Mouse (Mus musculus): ENCODE results near the gene Epop. TPM values are rescaled to one million over a fixed set of nuclear protein-coding genes. Genes with fewer than 3 reads are reported as not detected.
"Not testable (repeated sequence)": the region's sequence is repeated elsewhere in the genome, so short reads cannot be mapped to it uniquely, and the experiment has no call there.

The Epop gene
- polyA plus RNA-seq, 1 experiment: 7.0 TPM

DNA sequence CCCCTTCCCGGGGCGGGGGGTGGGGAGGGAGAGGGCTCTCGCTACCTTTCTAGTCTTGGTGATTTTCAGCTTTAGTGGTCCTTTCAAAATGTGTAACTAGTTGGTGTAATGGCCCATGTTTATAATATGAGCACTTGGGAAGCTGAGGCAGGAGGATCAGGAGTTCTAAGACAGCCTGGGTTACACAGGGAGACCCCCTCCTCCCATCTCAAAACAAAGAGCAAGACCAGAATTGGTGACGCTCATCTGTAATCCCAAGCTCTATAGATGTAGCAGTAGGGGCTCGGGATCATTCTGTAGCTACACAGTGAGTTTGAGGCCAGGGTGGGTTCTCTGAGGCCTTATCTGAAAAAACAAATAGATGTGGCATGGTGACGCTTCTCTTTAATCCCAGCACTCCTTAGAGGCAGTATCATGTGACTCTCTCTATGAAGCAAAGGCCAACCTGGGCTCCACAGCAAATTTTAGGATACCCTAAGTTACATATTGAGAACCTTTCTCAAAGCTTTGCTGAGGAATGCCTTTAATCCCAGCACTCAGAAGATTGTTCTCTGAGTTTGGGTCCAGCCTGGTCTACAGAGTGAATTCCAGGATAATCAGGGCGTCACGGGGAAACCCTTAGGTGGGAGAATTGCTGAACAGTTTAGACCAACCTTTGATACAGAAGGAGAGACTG lies 14.0 kb upstream of the Epop start:
- no peak for TF ChIP-seq POLR2A (IDR thresholded peaks at IDR 0.05; ENCODE audit: borderline replicate concordance, extremely low read depth, insufficient read depth, insufficient read length, poor library complexity, severe bottlenecking)
- TF ChIP-seq CTCF (IDR thresholded peaks at IDR 0.05; ENCODE audit: borderline replicate concordance, extremely low read depth, insufficient read depth, insufficient read length): no peak
- DNase-seq (ENCODE audit: low read depth): no peak

DNA sequence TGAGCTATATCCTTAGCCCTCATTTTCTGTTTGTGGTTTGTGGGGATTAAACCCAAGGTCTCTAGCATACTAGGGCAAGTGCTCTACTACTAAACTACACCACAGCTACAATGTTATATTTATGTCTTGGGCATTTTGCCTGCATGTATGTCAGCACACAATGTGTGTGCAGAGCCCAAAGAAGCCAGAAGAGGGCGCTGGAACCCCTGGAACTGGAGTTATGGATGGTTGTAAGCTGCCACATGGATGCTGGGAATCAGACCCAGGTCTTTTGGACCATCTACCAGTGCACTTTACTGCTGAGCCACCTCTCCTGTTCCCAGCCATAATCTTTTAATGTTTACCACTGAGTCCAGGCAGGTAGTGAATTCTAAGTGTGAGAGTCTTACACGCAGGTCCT lies 13.2 kb upstream of the Epop start:
- TF ChIP-seq POLR2A (IDR thresholded peaks at IDR 0.05; ENCODE audit: borderline replicate concordance, extremely low read depth, insufficient read depth, insufficient read length, poor library complexity, severe bottlenecking) (no peak), CTCF (IDR thresholded peaks at IDR 0.05; ENCODE audit: borderline replicate concordance, extremely low read depth, insufficient read depth, insufficient read length) (no peak)
- no peak for DNase-seq (ENCODE audit: low read depth)

DNA sequence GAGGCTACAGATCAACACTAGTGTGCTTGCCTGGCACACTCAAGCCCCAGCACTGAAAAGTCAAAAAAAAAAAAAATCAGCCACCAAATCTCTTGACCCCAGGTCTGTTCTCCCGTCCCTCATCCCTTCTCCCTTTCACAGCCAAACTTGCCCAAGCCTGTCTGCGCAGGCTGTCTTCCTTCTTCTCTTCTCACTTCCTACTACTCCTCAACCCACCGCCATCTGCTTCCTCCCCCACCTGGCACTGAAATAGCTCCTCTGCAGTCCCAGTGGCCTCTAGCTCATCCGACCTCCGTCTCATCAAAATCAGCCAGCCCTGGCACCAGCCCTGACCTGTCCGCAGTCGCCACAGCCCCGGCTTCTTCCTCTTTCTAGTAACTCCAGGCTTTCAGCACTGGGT lies 12.2 kb upstream of the Epop start:
- no peak for TF ChIP-seq CTCF (IDR thresholded peaks at IDR 0.05; ENCODE audit: borderline replicate concordance, extremely low read depth, insufficient read depth, insufficient read length)
- no peak for TF ChIP-seq POLR2A (IDR thresholded peaks at IDR 0.05; ENCODE audit: borderline replicate concordance, extremely low read depth, insufficient read depth, insufficient read length, poor library complexity, severe bottlenecking)
- DNase-seq (ENCODE audit: low read depth): no peak

DNA sequence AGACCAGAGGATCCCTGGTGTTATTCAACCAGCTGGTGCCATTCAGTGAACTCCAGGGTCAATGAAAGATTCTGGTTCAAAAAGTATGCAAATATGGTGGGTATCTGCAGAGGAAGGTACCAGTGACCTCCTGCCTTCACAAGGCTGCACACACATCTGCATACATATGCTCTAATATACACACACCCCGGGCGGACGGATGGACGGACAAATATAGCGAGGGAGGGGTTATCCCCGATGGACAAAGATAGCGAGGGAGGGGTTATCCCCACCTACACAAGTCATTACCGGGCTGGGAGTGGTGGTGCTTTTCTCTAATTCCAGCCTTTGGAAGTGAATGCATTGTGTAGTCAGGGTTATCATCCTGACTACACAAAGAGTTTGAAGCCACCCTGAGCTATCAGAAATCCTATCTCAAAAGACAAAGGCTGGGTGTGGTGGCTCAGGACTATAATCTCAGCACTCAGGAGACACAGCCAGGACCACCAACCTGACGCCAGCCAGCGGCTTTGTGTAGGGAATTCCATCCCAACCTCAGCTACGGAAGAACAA lies 6.0 kb upstream of the Epop start:
- TF ChIP-seq POLR2A (IDR thresholded peaks at IDR 0.05; ENCODE audit: borderline replicate concordance, extremely low read depth, insufficient read depth, insufficient read length, poor library complexity, severe bottlenecking): no peak
- TF ChIP-seq CTCF (IDR thresholded peaks at IDR 0.05; ENCODE audit: borderline replicate concordance, extremely low read depth, insufficient read depth, insufficient read length): no peak
- DNase-seq (ENCODE audit: low read depth): no peak

DNA sequence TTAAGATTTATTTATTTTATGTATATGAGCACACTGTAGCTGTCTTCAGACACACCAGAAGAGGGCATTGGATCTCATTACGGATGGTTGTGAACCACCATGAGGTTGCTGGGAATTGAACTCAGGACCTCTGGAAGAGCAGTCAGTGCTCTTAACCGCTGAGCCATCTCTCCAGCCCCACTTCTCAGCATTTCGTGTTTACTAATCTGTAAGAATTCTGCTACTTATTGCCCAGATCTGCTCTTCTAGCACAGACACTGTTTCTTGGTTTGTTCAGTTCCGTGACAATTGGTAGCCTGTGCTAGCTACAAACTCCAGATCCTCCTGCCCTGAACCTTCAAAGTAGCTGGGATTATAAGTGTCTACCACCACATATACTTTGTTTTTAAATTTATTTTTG lies 2.9 kb upstream of the Epop start:
- not testable (repeated sequence) for DNase-seq (ENCODE audit: low read depth)

DNA sequence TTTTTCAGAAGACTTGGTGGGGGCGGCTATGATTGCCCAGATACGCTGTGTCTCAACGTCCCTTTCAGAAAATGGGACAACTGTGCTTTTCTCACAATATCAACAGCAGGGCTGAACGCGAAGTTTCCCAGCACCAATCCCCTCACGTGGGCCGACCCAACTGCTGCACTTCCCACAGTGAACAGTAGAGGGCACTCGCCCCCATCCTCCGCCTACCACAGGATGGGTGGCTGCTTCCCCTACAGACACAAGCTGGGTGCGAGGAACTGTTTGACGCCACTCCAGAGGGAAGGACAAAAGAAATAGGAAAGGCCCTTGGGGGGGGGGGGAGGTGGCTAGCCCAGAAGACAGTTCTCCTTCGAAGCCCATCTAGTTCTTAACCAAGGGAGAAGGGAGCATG lies 2.4 kb upstream of the Epop start:
- DNase-seq (ENCODE audit: low read depth): peak; percentile 82
- TF ChIP-seq CTCF (IDR thresholded peaks at IDR 0.05; ENCODE audit: borderline replicate concordance, extremely low read depth, insufficient read depth, insufficient read length): peak; percentile 99
- TF ChIP-seq POLR2A (IDR thresholded peaks at IDR 0.05; ENCODE audit: borderline replicate concordance, extremely low read depth, insufficient read depth, insufficient read length, poor library complexity, severe bottlenecking): no peak

DNA sequence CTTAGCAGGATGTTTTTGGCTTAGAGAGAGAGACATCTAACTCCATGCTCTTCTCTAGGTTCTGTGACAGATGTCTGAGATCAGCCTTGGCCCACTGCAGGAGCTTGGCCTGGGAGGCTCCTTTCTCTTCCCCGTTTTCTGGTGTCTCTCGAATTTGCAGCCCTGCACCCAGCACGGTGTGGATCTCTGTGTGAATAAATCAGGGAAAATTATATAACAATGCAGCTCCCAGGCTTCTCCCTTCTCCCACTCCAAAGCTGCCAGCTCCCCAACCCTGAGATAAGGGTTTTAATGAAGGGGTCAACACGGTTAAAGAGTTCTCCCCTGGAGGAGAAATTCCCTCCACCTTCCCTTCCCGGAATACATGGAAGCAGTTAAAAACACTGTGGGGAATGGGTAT lies 2.0 kb upstream of the Epop start:
- no peak for DNase-seq (ENCODE audit: low read depth)
- TF ChIP-seq POLR2A (IDR thresholded peaks at IDR 0.05; ENCODE audit: borderline replicate concordance, extremely low read depth, insufficient read depth, insufficient read length, poor library complexity, severe bottlenecking) (no peak), CTCF (IDR thresholded peaks at IDR 0.05; ENCODE audit: borderline replicate concordance, extremely low read depth, insufficient read depth, insufficient read length) (no peak)

DNA sequence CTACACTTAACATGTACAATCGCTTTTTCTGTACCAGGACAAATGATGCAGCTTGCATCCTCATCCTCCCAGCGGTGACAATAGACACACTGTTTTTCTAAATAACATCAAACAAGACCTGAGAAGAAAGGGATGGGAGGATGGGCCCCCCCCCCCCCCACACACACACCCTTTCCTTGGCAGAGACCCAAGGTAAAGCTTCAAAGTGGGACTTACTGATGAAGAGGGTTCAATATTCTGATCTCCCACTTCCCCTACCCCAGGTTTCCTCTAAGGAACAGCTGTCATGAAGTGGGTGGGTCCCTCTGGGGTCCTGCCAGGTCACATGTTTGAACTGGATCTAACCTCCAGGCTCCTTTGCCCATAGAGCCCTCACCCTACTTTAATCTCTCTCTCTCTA lies 1.5 kb upstream of the Epop start:
- DNase-seq (ENCODE audit: low read depth): no peak
- no peak for TF ChIP-seq CTCF (IDR thresholded peaks at IDR 0.05; ENCODE audit: borderline replicate concordance, extremely low read depth, insufficient read depth, insufficient read length)
- no peak for TF ChIP-seq POLR2A (IDR thresholded peaks at IDR 0.05; ENCODE audit: borderline replicate concordance, extremely low read depth, insufficient read depth, insufficient read length, poor library complexity, severe bottlenecking)

DNA sequence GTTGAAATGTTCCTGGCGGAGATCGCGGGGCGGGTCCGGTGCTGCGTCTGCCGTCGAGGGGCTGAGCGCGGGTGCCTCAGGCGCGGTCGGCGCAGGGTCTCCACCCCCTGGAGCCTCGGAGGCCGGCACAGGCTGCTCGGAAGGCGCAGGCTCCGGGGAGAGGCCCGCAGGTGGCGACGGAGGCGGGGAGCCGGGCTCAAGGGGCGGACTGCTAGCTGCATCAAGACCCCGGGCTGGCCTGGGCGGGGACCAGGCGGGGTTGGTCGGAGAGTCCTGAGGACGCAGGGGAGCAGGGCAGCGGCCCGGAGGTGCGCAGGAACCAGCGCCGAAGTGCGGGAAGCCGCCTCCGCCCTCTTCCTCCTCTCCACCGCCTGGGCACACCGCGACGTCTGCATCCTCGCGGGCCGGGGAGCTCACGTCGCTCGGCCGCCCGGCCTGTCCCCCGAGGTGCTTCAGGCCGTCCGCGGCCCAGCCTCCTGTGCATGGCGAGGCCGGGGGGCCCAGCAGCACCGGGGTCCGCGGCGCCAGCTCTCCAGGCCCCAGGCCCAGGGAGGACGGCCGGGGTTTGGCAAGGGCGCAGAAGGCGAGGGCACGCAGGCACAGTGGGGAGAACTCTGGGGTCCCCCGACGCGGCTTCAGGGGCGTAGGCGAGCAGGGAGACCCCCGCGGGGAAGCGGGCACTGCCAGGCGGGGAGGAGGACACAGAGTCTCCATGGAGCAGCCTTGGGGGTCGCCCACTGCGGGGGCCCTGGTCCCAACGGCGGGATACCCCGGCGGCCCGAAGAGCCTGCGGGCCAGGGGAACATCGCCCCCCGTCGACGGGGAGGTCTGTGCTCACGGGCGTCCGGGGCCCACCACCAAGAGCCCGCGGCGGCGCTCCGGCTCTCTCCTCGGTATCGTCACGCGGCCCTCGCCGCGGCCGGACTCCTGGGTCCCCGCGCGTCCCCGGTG lies 659 bp downstream of the Epop start:
- TF ChIP-seq CTCF (IDR thresholded peaks at IDR 0.05; ENCODE audit: borderline replicate concordance, extremely low read depth, insufficient read depth, insufficient read length): no peak
- TF ChIP-seq POLR2A (IDR thresholded peaks at IDR 0.05; ENCODE audit: borderline replicate concordance, extremely low read depth, insufficient read depth, insufficient read length, poor library complexity, severe bottlenecking): no peak
- DNase-seq (ENCODE audit: low read depth): peak; percentile 26

DNA sequence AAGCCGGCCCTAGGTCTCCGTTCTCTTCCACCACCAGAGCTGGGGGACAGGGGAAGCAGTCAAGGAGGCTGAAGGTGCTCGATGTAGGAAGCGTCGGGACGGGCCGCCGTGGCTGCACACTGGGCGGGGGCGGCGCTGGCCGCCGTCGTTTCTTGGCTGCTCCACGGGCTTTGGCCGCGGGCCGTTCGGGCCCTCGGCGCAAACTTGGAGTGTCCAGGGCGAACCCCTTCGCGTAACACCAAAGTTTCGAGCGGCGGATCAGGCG lies 1.3 kb downstream of the Epop start:
- DNase-seq (ENCODE audit: low read depth): no peak
- no peak for TF ChIP-seq POLR2A (IDR thresholded peaks at IDR 0.05; ENCODE audit: borderline replicate concordance, extremely low read depth, insufficient read depth, insufficient read length, poor library complexity, severe bottlenecking)
- no peak for TF ChIP-seq CTCF (IDR thresholded peaks at IDR 0.05; ENCODE audit: borderline replicate concordance, extremely low read depth, insufficient read depth, insufficient read length)

DNA sequence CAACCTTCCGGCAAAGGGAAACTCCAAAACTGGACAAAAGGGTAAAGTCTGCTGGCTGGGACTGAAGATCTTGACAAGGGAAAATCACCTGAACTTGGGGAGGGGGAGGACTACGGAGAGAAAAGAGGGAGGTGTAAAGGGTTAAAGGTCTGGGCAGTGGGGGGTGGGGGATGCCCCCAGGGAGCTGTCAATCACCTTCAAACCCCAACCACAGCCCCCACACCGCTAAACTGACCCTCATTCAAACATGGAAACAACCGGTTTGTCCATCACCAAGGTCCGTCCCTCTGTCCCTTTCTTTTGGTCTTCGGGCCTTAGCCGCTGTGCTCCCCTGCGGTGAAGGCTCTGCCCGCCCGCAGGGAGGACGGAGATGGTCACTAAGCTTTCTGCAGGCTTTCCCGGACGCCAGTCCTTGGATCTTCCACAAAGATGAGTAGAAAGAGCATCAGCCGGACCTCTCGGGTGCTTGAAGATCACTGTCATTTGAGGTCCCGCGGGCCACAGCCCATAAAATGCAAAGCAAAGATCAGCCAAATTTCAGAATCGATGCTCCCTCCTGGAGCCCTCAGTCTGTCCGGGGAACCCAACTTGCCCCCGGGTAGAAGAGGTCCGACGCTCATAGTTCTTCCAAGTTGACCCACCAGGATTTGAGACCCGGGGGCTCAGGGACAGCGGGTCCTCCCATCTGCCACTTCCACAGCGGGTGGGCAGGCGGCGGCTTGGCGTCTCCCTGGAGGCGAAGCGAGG lies 1.8 kb downstream of the Epop start:
- TF ChIP-seq CTCF (IDR thresholded peaks at IDR 0.05; ENCODE audit: borderline replicate concordance, extremely low read depth, insufficient read depth, insufficient read length) (no peak), POLR2A (IDR thresholded peaks at IDR 0.05; ENCODE audit: borderline replicate concordance, extremely low read depth, insufficient read depth, insufficient read length, poor library complexity, severe bottlenecking) (no peak)
- DNase-seq (ENCODE audit: low read depth): no peak

Measured in brain, embryonic 14.5 days (tissue).